Mouse (Mus musculus): Measurements from ENCODE around the gene Olfr1126. TPM values are rescaled to one million over a fixed set of nuclear protein-coding genes. Genes with fewer than 3 reads are reported as not detected.

Gene Olfr1126
- polyA plus RNA-seq, 1 experiment from 2014 or later: not detected

Other genes with a start within 250 kb of the Olfr1126 start
- not detected in 2 replicates for gene Olfr1113, start 245.0 kb upstream of the Olfr1126 start, polyA plus RNA-seq (2014; fragmentation: Nextera tagmentation; extraction: Ambion mirVana)
- not detected in 2 replicates for gene Olfr1115, start 205.9 kb upstream of the Olfr1126 start, polyA plus RNA-seq (2014; fragmentation: Nextera tagmentation; extraction: Ambion mirVana)
- not detected in 2 replicates for gene Olfr1116, start 186.4 kb upstream of the Olfr1126 start, polyA plus RNA-seq (2014; fragmentation: Nextera tagmentation; extraction: Ambion mirVana)
- not detected in 2 replicates for gene Olfr1118, start 146.4 kb upstream of the Olfr1126 start, polyA plus RNA-seq (2014; fragmentation: Nextera tagmentation; extraction: Ambion mirVana)
- gene Olfr1120, start 99.1 kb upstream of the Olfr1126 start, polyA plus RNA-seq (2014; fragmentation: Nextera tagmentation; extraction: Ambion mirVana): not detected in 2 replicates
- not detected in 2 replicates for gene Olfr1121, start 84.1 kb upstream of the Olfr1126 start, polyA plus RNA-seq (2014; fragmentation: Nextera tagmentation; extraction: Ambion mirVana)
- gene Olfr1122, start 68.1 kb upstream of the Olfr1126 start, polyA plus RNA-seq (2014; fragmentation: Nextera tagmentation; extraction: Ambion mirVana): not detected in 2 replicates
- not detected in 2 replicates for gene Olfr1123, start 37.3 kb upstream of the Olfr1126 start, polyA plus RNA-seq (2014; fragmentation: Nextera tagmentation; extraction: Ambion mirVana)
- gene Olfr1124, start 23.7 kb upstream of the Olfr1126 start, polyA plus RNA-seq (2014; fragmentation: Nextera tagmentation; extraction: Ambion mirVana): not detected in 2 replicates
- gene Pramel7, start 43.1 kb downstream of the Olfr1126 start, polyA plus RNA-seq (2014; fragmentation: Nextera tagmentation; extraction: Ambion mirVana): not detected in 2 replicates
- not detected in 2 replicates for gene Pramel6, start 52.6 kb downstream of the Olfr1126 start, polyA plus RNA-seq (2014; fragmentation: Nextera tagmentation; extraction: Ambion mirVana)
- not detected in 2 replicates for gene Olfr153, start 77.8 kb downstream of the Olfr1126 start, polyA plus RNA-seq (2014; fragmentation: Nextera tagmentation; extraction: Ambion mirVana)
- gene Olfr1128, start 91.6 kb downstream of the Olfr1126 start, polyA plus RNA-seq (2014; fragmentation: Nextera tagmentation; extraction: Ambion mirVana): not detected in 2 replicates
- not detected in 2 replicates for gene Olfr1129, start 119.9 kb downstream of the Olfr1126 start, polyA plus RNA-seq (2014; fragmentation: Nextera tagmentation; extraction: Ambion mirVana)
- not detected in 2 replicates for gene Olfr1130, start 152.2 kb downstream of the Olfr1126 start, polyA plus RNA-seq (2014; fragmentation: Nextera tagmentation; extraction: Ambion mirVana)
- not detected in 2 replicates for gene Olfr1131, start 173.1 kb downstream of the Olfr1126 start, polyA plus RNA-seq (2014; fragmentation: Nextera tagmentation; extraction: Ambion mirVana)
- gene Olfr1132, start 183.6 kb downstream of the Olfr1126 start, polyA plus RNA-seq (2014; fragmentation: Nextera tagmentation; extraction: Ambion mirVana): not detected in 2 replicates
- gene Olfr1133, start 193.4 kb downstream of the Olfr1126 start, polyA plus RNA-seq (2014; fragmentation: Nextera tagmentation; extraction: Ambion mirVana): not detected in 2 replicates
- gene Olfr1134, start 204.5 kb downstream of the Olfr1126 start, polyA plus RNA-seq (2014; fragmentation: Nextera tagmentation; extraction: Ambion mirVana): not detected in 2 replicates
- gene Olfr1135, start 219.7 kb downstream of the Olfr1126 start, polyA plus RNA-seq (2014; fragmentation: Nextera tagmentation; extraction: Ambion mirVana): not detected in 2 replicates
- gene Olfr1136, start 240.0 kb downstream of the Olfr1126 start, polyA plus RNA-seq (2014; fragmentation: Nextera tagmentation; extraction: Ambion mirVana): not detected in 2 replicates